Mouse (Mus musculus): ENCODE data around the gene Ptprn2.

The Ptprn2 gene

DNA sequence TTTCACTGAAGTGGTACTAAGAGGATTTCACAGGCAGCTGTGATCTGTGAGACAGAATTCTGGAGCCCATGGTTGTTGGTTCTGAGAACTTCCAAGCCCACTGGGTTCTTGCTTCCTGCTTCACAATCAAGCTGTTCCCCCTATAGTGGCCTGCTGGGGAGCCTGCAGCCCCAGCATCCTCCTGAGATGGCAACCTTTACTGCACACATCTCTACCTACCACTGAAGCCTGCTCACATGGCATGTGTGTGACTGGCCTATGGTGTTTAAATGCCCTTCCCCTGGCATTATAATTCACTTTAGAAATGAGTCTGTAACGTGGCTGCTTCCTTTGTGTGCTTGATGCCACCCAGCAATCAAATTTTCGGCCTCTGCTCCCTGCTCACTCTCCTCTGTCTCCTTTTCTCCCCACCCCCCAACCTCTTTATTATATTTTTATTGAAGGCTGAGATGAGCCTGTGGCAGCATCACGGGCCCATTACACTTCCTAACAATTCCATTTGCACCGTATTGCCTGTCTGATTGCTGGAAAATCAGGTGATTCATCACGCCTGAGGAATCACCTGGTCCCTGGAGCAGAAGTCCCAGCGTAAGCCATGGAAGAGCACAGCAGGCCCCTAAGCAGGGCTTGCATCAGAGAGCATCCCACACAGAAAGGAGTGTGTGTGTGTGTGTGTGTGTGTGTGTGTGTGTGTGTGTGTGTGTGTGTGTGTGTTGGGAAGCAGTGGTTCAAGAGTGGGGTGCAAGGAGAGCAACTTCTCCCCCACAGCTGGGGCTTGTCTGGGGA is 402.2 kb downstream of the Ptprn2 start:
- DNase-seq (ENCODE audit: low spot score): no peak

GRCm38 (mm10) chr12:116888856-116889255 is 403.3 kb downstream of the Ptprn2 start:
- DNase-seq (ENCODE audit: low spot score): no peak

DNA sequence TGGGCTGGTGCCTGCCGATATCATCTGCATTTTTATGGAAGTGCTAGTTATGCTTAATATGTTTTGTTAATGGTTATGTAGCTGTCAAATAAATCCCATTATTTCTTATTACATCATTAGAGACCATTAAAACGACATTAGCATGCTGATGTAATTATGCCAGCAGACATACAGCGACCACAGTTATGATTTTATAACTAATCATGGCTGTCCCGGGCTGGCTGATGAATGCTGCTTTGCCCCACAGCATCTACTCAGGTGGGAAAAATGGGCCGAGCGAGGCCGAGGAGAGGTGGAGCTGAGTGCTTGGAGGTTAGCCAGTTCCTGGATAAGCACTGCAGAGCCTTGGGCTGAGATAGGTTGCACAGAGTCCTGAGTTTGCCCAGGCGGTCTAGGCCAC is 407.1 kb downstream of the Ptprn2 start:
- DNase-seq (ENCODE audit: low spot score): no peak

DNA sequence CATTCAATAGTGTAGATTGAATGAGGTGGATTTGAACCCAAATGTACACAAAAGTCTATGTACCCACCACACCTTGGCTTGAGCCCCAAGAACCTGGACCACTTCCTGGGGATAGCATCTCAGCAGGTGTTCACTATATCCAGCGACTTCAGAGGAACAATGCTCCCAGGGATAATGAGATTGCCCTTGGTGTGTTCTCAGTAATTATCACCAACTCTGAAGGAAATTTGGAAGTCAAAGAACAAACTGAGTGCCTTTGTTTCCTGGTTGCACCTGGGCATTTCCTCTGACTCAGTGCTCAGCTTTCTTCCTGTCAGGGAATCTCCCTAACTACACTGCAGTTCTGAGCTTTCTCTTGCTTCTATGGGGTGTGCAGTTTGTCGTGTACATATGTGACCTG is 411.1 kb downstream of the Ptprn2 start:
- DNase-seq (ENCODE audit: low spot score): no peak

GRCm38 (mm10) chr12:116901773-116902172 is 416.3 kb downstream of the Ptprn2 start:
- no peak for DNase-seq (ENCODE audit: low spot score)

DNA sequence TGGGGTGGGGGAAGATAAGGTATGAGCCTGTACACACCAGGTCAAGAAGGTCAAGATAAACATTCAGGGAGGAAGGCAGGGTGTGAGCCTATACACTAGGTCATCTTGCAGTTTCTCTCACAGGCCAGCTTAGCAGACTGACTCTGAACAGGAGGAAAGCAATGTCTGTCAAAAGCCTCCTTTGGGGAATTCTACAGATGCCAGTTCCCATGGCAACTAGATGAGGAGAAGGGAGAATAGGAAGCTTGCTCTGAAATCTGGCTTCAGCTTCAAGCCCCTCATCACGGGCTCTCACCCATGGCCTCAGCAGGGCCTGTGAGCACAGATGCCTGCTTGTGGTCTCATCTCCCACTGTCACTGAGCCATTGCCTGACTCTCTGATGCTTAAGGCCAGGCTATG is 421.9 kb downstream of the Ptprn2 start:
- DNase-seq (ENCODE audit: low spot score): peak; percentile 25

DNA sequence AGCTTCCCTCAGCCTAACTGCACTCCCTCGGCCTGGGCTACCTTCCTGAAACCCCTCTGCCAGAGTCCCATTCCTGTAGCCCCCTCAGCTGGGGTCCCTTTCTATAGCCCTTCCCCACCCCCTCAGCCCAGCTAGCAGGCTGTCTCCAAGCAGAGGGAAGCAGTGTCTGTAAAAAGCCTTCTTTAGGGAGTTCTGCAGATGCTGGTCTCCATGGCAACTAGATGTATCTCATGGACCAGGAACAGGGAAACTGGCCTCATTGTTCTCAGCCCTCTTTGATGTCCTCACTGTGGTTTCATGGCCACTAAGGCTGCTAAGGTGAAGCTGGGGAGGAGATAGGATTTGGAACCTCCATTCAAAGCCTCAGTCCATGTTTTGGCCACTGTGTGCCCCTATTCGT is 423.1 kb downstream of the Ptprn2 start:
- DNase-seq (ENCODE audit: low spot score): peak; percentile 53

GRCm38 (mm10) chr12:116916776-116917175 is 431.3 kb downstream of the Ptprn2 start:
- DNase-seq (ENCODE audit: low spot score): no peak

GRCm38 (mm10) chr12:116919185-116919584 is 433.7 kb downstream of the Ptprn2 start:
- no peak for DNase-seq (ENCODE audit: low spot score)

DNA sequence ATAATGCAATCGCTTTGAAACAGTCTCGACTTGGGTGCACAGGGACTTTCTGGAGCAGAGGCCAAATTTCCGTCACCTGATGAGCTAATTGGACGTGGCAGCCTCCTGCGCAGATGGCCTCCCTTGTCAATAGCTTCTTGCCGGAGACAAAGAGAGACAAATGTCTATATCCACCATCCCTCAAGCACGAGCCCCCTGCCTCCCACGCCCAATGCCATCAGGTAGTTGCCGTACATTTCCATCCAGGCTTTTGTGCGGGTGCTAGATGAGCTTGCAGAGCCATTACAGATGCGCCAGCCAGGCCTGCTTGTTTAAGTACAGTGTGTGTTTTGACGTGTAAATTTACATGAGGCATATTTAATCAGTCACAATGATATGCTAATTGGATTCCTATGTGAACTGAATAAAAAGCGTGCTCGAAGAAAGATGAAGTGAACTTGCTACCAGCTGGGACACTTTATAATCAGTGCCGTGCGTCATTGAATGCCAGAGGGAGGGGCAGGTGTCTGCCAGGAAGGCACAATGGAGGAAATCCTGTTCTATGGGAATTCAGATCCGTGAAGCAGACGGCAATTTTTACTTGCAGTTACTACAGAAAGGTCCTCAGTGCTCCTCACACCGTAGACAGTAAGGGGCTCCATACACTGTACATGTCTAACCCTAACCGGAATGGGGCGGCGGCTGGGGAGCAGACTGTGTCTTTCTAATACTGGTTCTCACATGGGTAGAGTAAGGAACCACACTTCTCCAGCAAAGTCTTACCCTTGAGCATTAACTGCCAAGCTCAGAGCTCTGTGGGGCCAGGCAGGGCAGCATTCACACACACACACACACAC is 434.4 kb downstream of the Ptprn2 start:
- peak; percentile 35 for DNase-seq (ENCODE audit: low spot score)

DNA sequence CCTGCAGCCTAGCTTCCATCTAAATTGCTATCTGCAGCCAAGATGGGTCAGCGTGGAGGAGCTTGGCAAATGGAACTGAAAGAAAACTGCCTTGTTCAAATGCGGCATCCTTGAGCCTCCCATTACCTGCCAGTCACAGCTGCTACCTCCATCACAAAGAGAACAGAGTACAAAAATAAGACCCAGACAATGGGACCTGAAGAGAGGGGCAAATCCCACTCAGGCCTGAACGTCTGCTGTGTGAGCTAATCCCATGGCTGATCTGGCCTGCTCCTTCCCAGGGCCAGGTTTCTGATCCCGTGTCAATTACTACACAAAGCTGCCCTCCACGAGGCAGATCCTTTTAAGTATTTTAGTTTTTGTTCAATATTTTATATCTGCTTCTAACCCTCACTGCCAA is 441.6 kb downstream of the Ptprn2 start:
- DNase-seq (ENCODE audit: low spot score): no peak

DNA sequence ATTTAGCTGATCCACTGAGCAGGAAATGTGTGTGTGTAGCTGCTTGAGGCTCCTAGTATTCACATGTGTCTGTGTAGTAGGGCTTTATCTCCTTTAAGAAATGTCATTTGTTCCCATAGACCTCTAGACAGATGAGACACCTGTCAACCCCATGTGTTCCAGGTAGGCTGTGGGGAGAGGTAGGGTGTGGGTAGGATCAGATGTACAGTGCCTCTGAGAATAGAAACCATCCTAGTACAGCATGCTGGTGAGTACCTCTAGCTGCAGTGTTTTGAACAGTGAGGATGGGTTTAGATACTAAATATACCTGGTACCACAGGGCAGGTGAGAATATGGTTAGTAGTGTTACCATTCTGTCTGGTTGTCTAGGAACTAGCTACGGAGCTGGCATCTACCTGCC is 442.0 kb downstream of the Ptprn2 start:
- no peak for DNase-seq (ENCODE audit: low spot score)

DNA sequence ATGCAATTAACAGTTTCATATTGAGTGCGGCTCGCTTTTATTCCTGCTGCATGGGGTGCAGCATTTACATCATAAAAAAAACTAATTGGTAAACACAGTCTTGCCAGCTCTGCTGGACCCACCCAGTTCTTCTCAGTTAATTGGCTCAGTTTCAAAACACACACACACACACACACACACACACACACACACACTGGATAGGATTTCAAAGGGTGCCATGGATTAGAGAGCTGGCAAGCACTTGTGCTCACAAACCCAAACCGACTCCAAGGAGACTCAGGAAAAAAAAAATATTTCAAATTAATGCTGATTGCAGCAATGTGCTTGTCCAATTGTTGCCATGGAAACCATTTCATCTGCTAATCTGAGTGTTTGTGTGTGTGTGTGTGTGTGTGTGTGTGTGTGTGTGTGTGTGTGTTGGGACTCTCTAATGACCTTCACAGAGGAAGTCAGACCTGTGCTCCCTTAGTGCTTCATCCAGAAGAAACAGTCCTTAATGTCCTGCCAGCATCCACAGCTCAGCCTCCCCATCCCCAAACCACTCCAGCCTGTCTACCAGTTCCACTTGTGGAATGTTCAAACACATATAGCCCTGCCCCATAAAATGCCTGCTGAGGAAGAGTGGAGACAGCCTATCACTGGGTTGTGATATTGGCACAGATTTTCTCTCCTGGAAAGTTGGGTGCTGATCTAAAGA is 452.8 kb downstream of the Ptprn2 start:
- no peak for DNase-seq (ENCODE audit: low spot score)

DNA sequence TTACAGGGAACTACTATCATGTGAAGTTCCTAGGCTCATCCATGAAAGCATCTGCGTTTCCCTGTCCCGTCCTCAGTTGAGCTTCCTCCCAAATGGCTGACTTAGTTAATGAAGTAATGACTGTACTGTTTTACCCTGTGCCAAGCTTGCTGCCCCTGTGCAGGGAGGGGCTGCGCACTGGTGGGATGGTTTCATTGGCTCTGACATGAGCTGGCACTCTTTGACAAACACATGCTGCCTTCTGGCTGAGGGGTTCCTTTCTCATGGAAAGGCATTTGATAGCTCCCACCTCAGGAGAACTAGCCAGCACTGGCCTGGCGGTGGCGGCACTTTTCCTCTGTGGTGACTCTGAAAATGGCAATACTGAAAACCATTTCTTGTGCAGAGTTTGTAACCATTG is 458.4 kb downstream of the Ptprn2 start:
- no peak for DNase-seq (ENCODE audit: low spot score)

GRCm38 (mm10) chr12:116948151-116948928 is 462.8 kb downstream of the Ptprn2 start:
- DNase-seq (ENCODE audit: low spot score): no peak

- DNase-seq (ENCODE audit: low spot score): no peak
These were observed 464.2 kb downstream of the Ptprn2 start for GRCm38 (mm10) chr12:116949726-116950125.

DNA sequence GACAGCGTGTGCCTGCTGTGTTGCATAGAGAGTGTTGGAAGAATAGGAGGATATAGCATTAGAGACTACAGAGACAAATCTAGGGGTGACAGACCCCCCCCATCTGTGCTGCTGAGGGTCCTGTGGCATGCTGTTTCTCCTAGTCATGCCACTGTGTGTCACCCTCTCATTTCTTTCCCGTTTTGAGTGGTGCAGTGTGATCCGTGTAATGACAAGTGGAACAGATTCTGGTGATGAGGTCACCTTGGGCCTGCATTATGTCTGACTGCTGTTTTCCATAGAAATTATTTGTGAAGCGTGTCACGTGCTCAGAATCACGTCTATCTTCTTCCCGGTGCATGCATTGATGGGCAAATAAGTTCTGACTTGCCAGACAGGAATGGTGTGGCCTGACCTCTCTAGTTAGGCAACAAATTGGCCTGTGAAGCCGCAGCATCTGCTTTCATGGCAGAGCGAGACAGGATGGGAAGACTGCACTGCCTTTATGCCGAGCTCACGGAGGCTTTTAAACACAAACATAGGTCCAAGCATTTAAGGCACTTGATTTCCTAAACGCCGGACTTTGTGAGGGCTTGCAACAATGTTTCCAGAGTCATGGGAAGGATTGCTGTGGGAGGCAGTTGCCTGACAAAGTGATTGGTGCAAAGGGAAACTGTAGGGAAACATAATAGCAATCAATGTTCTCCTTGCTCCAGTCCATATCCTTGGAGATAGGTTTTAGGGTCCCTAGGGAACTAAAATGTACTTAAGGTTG is 467.1 kb downstream of the Ptprn2 start:
- no peak for DNase-seq (ENCODE audit: low spot score)

DNA sequence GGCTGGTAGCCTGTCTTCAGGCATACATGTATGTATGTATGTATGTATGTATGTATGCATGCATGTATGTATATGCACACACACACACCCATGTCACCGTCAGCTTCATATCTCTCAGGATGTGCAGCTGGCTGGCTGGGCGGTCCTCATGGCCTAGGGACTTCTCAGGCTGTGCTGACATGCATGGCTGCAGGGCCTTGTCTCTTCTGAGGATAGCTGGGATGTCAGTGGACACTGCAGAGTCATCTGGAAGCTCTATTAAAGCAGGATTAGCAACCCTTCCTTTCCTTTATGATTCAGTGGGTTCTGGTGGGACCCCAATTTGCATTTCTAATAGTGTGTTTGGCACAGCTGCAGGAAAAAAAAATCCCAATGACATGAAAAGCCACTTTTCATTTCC is 473.6 kb downstream of the Ptprn2 start:
- no peak for DNase-seq (ENCODE audit: low spot score)

DNA sequence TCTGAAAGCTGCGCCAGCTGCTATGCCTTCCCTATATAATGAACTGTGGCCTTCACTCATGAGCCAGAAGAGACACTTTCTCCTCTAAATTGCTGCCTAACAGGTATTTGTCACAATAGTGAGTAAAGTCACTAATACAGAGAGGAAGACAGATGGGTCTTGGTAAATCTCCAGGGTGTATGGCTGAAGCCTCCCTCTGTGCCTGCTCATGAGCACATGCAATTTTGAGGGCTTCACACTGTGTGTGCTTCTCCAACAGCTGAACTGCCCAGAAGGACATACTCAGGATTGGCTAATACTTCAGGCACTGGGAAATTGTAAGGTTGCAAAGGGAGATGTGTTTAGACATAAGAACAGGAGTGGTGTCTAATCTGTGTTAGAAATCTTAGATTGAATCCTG is 478.4 kb downstream of the Ptprn2 start:
- DNase-seq (ENCODE audit: low spot score): no peak

GRCm38 (mm10) chr12:116968215-116968939 is 482.9 kb downstream of the Ptprn2 start:
- peak; percentile 31 for DNase-seq (ENCODE audit: low spot score)

DNA sequence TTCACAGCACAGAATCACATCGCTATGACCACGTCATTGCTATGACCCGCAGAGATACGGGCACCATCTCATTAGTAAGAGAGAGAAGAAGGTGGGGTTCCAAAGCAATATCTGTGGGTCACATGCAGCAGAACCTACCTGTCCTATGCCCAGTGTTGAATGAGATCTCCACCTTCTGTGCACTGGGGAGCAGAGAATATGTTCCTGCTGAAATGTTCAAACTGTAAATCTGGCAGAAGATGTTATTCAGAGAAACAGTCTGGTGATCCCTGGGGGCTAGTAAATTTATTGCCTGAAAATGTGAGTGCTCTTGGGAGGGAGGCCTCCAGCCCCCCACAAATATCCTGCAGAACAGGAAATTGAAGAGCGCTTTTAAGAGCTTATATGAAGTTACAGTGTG is 490.0 kb downstream of the Ptprn2 start:
- no peak for DNase-seq (ENCODE audit: low spot score)

Data from left cerebral cortex, adult 11 months (tissue).